Mouse (Mus musculus) stomach, postnatal 0 days (tissue): ENCODE results near the gene 2300002M23Rik. TPM values are rescaled to one million over a fixed set of nuclear protein-coding genes. Genes with fewer than 3 reads are reported as not detected.

ENCODE experiments used
- ATAC-seq: fragments of 200-750 bp; cut with Nextera tagmentation; 2 replicates; pipeline ENCODE4 v1.8.0; 2017; ENCODE audit not compliant: low FRiP score, low TSS enrichment
- DNase-seq: peaks from one replicate; pipeline ENCODE4 v3.0.0-alpha.2; 2016; ENCODE audit warnings: low spot score
- H3K27ac ChIP-seq: fragments of 300-500 bp; sonication (generic); replicated peaks from 2 replicates; pipeline ENCODE4 v1.5.1; 2014; ENCODE audit warnings: mild to moderate bottlenecking, control low read depth
- H3K27me3 ChIP-seq: fragments of 300-500 bp; sonication (generic); 2 replicates; pipeline ENCODE4 v1.6.1; 2014; ENCODE audit warnings: low read length; ENCODE audit not compliant: control insufficient read depth, insufficient read depth
- H3K36me3 ChIP-seq: fragments of 300-500 bp; sonication (generic); 2 replicates; pipeline ENCODE4 v1.6.1; 2014; ENCODE audit warnings: low read length, mixed read lengths; ENCODE audit not compliant: control insufficient read depth, insufficient read depth
- H3K4me1 ChIP-seq: fragments of 300-500 bp; sonication (generic); replicated peaks from 2 replicates; pipeline ENCODE4 v1.6.1; 2014; ENCODE audit warnings: antibody characterized with exemption; ENCODE audit not compliant: control insufficient read depth, insufficient read depth
- H3K4me2 ChIP-seq: fragments of 300-500 bp; sonication (generic); replicated peaks from 2 replicates; pipeline ENCODE4 v1.6.1; 2014; ENCODE audit warnings: low read depth, mild to moderate bottlenecking, control low read depth, moderate library complexity
- H3K4me3 ChIP-seq: fragments of 300-500 bp; sonication (generic); 2 replicates; pipeline ENCODE4 v1.5.1; 2014; ENCODE audit warnings: low read depth, low read length, control low read depth
- H3K9ac ChIP-seq: fragments of 300-500 bp; sonication (generic); 2 replicates; pipeline ENCODE4 v1.6.1; 2014; ENCODE audit warnings: mild to moderate bottlenecking, low read length, control low read depth, mixed read lengths
- H3K9me3 ChIP-seq: fragments of 300-500 bp; sonication (generic); 2 replicates; pipeline ENCODE4 v1.6.1; 2016; ENCODE audit warnings: low read length; ENCODE audit not compliant: control insufficient read depth
- CTCF ChIP-seq: IDR thresholded peaks from 2 replicates; pipeline ENCODE4 v1.5.1; 2016; ENCODE audit warnings: antibody characterized with exemption, low read depth, mild to moderate bottlenecking, moderate library complexity
- EP300 ChIP-seq: optimal IDR thresholded peaks from 2 replicates; pipeline ENCODE3; 2016; ENCODE audit warnings: antibody characterized with exemption
- WGBS: fragments of 180-500 bp; shearing (Covaris S2); extraction: QIAGEN DNeasy Blood & Tissue Kit; methylation state at CpG from one replicate; pipeline ENCODE4 v1.1.7; 2014; 5-methylcytosine and 5-hydroxymethylcytosine counted together
- polyA plus RNA-seq: library from polyadenylated mRNA; unstranded; fragments of >200 nt; fragmentation: Nextera tagmentation; extraction: Ambion mirVana; gene quantifications from 2 replicates; pipeline ENCODE4 v1.2.1, GENCODE M21; 2015

The 2300002M23Rik gene
- 234 and 311 TPM in 2 replicates for polyA plus RNA-seq

DNA sequence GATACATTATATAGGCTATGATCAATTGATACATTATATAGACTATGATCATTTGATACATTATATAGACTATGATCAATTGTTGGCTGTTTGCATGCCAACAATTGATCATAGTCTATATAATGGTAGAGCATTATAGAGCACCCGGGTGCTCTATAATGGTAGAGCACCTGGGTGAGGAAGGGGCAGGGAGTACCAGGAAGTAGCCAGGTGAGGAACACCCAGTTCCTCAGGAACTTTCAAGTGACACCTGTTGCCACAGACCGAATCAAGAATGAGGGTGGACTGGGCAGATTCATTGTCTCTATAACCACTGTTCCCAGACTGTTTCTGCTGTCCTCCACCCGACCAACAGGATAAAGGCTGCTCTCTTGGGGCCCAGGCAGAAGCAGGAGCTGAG lies at the start of gene 2300002M23Rik:
Gene 2300002M23Rik, plus strand, starts transcription at position 301 of the 400 bp plus-strand sequence.
- Histone ChIP-seq H3K36me3 (no peaks in the 10 kb centered on the region), H3K9ac (no peak within 1 kb of the TSS; the same call in 1 of the 2 replicates), H3K4me2 (no peak within 1 kb of the TSS), H3K4me1 (no peaks in the 10 kb centered on the region), H3K27me3 (no peaks in the 10 kb centered on the region), H3K27ac (no peak within 1 kb of the TSS), H3K4me3 (no peak within 1 kb of the TSS), H3K9me3 (no peaks in the 10 kb centered on the region)
- TF ChIP-seq EP300: no peak
- no peak for TF ChIP-seq CTCF
- ATAC-seq (no peak), DNase-seq (peak; percentile 11)
- 53% methylated on average over 3 of the region's 3 CpGs for WGBS

DNA sequence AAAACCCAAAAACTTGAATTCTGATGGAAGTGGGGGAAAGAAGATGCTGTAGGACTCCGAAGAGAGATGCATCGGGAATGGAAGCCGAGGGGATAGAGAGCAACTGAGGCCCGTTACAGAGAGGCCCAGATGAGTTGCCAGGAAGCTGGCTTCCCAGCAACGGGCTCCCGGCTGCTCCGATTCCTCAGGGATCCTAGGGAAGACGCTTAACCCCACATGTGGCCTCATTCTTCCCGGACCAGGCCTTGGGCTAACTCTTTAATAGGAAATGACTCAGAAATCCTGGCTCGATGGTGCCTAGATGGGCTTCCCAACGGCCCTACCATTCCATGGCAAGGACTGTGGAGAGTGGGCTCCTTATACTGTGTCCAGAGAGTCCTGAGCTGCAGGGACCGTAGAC lies 49.7 kb upstream of the 2300002M23Rik start:
- 3% methylated on average over 12 of the region's 12 CpGs for WGBS
- H3K27ac ChIP-seq: peak overlapping the region; percentile 53
- peaks cover 7% of the 10 kb centered on the region; the same call in 1 of the 2 replicates for H3K4me1 ChIP-seq

DNA sequence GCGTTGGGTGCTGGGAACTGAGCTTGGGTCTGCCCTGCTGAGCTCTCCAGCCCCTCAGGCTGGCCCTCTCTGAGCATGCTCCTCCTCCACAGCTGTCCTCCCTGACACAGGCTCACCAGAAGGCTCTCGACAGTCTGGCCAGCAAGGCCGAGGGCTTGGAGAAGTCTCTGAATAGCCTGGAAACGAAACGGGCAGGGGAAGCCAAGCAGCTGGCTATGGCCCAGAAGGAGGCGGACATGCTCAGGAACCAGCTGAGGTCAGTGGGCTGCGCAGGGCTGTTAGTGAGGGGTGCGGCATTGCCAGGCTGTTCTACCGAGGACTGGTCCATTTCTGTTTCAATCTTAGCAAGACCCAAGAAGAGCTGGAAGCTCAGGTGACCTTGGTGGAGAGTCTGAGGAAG lies 42.9 kb upstream of the 2300002M23Rik start:
- no peak overlapping the region for H3K4me2 ChIP-seq
- no peak overlapping the region for H3K4me3 ChIP-seq
- TF ChIP-seq CTCF (no peak), EP300 (no peak)
- no peaks in the 10 kb centered on the region for H3K27me3 ChIP-seq
- DNase-seq: no peak
- no peak overlapping the region for H3K27ac ChIP-seq
- WGBS: 83% methylated on average over 9 of the region's 9 CpGs
- H3K9ac ChIP-seq: no peak overlapping the region
- no peak for ATAC-seq
- H3K9me3 ChIP-seq: no peaks in the 10 kb centered on the region
- peaks cover 10% of the 10 kb centered on the region; the same call in 1 of the 2 replicates for H3K36me3 ChIP-seq
- H3K4me1 ChIP-seq: no peaks in the 10 kb centered on the region

More for the DNA sequence above, 49.7 kb upstream of the 2300002M23Rik start:
- peak overlapping the region; percentile 60 for H3K9ac ChIP-seq
- H3K36me3 ChIP-seq: no peaks in the 10 kb centered on the region
- DNase-seq (peak; percentile 36), ATAC-seq (no peak)
- no peaks in the 10 kb centered on the region for H3K9me3 ChIP-seq
- peak overlapping the region; percentile 62 for H3K4me3 ChIP-seq
- peak overlapping the region; percentile 85 for H3K4me2 ChIP-seq
- no peaks in the 10 kb centered on the region for H3K27me3 ChIP-seq
- TF ChIP-seq CTCF (no peak), EP300 (no peak)

DNA sequence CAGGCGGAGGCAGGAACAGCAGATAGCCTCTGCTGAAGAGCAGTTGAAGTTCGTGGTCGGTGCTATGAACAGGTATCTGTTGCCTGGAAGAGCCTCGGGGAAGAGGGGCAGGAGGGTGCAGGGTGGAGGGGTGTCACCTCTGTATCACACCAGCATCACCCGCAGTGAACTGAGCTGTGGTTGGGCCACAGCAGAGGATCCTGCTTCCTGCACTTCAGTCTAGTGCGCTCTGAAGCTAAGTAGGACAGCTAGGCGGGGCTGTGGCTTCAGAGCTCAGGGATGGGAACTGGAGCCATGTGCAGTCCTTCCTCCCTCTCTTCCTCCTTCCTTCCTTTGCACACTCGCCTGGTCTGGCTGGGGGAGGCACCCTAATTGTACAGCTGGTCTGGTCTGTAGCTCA lies 40.6 kb upstream of the 2300002M23Rik start:
- Histone ChIP-seq H3K4me2 (no peak overlapping the region), H3K27ac (no peak overlapping the region), H3K4me1 (no peaks in the 10 kb centered on the region), H3K9ac (no peak overlapping the region), H3K27me3 (no peaks in the 10 kb centered on the region), H3K36me3 (peaks cover 12% of the 10 kb centered on the region; the same call in 1 of the 2 replicates), H3K4me3 (no peak overlapping the region), H3K9me3 (no peaks in the 10 kb centered on the region)
- 70% methylated on average over 8 of the region's 8 CpGs for WGBS
- no peak for ATAC-seq
- DNase-seq: no peak
- TF ChIP-seq CTCF: no peak
- no peak for TF ChIP-seq EP300

DNA sequence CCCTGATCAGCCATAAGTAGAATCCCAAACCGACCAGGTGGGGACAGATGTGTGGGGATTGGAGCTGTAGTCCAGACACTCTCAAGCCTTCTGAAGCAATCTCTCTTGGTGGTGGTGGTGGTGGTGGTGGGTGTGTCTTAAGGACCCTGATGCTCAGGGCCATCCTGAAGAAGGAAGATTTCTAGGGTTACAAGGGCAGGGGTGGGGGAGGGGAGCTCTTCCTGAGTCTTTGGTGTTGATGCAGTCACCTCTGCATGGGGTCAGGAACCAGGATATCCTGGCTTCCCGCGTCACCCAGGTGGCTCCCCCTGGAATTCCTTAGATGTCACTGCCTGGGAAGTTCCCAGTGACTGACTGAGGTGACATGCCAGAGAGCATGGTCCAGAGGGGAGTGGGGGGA lies 34.9 kb upstream of the 2300002M23Rik start:
- H3K4me3 ChIP-seq: no peak overlapping the region
- H3K9me3 ChIP-seq: no peaks in the 10 kb centered on the region
- H3K4me2 ChIP-seq: no peak overlapping the region
- H3K36me3 ChIP-seq: peaks cover 9% of the 10 kb centered on the region; the same call in 1 of the 2 replicates
- DNase-seq (no peak), ATAC-seq (no peak)
- 2% methylated on average over 3 of the region's 3 CpGs for WGBS
- H3K4me1 ChIP-seq: no peaks in the 10 kb centered on the region
- TF ChIP-seq CTCF (no peak), EP300 (no peak)
- H3K27me3 ChIP-seq: no peaks in the 10 kb centered on the region
- H3K27ac ChIP-seq: no peak overlapping the region
- H3K9ac ChIP-seq: peak overlapping the region; percentile 4; the same call in 1 of the 2 replicates

DNA sequence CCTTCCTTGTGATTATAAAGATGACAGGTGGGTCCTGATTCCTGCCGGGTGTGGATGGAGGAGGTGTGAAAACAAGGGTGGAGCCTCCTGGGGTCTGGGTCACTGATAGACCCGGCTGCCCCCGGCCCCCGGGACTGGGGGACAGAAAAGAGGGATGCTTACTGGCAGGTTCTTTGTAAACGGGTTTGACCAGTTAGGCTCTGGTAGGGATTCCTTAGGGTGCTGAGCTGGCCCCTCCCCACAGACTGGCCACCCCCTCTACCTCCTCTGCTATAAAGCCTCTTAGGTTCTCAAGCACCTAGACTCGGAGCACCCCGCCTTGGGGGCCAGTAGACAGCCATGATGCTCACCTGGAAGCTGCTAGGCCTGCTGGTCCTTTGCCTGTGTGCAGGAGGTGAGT lies 34.3 kb upstream of the 2300002M23Rik start, which contains the start of gene Psors1c2:
Gene Psors1c2, plus strand, starts transcription at position 301 of the 400 bp plus-strand sequence.
- TF ChIP-seq EP300: no peak
- TF ChIP-seq CTCF: no peak
- DNase-seq (no peak), ATAC-seq (no peak)
- WGBS: 26% methylated on average over 7 of the region's 7 CpGs
- H3K4me3 ChIP-seq: no peak within 1 kb of the TSS
- no peak within 1 kb of the TSS for H3K4me2 ChIP-seq
- H3K27ac ChIP-seq: no peak within 1 kb of the TSS
- H3K27me3 ChIP-seq: no peaks in the 10 kb centered on the region
- no peaks in the 10 kb centered on the region for H3K4me1 ChIP-seq
- peak within 1 kb of the TSS; percentile 4; the same call in 1 of the 2 replicates for H3K9ac ChIP-seq
- no peaks in the 10 kb centered on the region for H3K9me3 ChIP-seq
- H3K36me3 ChIP-seq: peaks cover 9% of the 10 kb centered on the region; the same call in 1 of the 2 replicates
